Comparison of ENCODE assay signal across 15 mouse cellular contexts in the genomic region with DNA sequence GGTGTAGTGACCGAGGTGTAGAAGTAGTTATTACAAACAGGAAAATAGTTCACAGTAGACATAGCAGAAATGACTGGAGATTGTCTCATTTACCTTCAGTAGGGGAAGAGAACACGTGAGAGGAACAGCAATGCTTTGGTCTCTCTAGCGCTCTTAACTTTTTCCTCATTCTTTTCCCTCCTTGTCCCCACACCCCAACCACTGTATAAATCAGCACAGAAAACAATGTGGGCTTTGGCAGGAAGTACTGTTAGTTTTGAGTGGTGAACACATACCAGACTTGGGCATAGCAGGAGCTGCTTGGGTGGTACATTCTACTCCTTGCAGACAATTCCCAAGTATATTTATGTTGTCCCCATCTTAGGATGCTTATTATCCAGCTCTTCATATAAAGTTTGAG.
"Had no signal": no experiment of that assay in that cellular context is flagged by ENCODE, and none has a peak within 500 bp of the region (broad histone marks: within the 10 kb centered on the region; RNA-seq: fewer than 3 reads in every experiment).

No protein-coding gene starts in this region.

- H3K27ac ChIP-seq: neural tube, embryonic 15.5 days; stomach, embryonic 15.5 days; stomach, postnatal 0 days had no signal

- H3K4me1 ChIP-seq: neural tube, embryonic 15.5 days; stomach, embryonic 15.5 days had no signal

- H3K4me2 ChIP-seq: neural tube, embryonic 15.5 days; stomach, embryonic 15.5 days had no signal

- DNase-seq: retina, postnatal 1 day; right cerebral cortex, adult 18-20 months; right cerebral cortex, postnatal 14 days; right cerebral cortex, postnatal 25 days; right cerebral cortex, postnatal 4 days; spleen, adult 18-20 months; thymus, adult 18-20 months; thymus, adult 2 months; thymus, postnatal 14 days; thymus, postnatal 25 days; thymus, postnatal 36 days; thymus, postnatal 4 days had no signal

- H3K4me3 ChIP-seq: neural tube, embryonic 15.5 days; stomach, embryonic 15.5 days had no signal

- H3K36me3 ChIP-seq: neural tube, embryonic 15.5 days; stomach, embryonic 15.5 days had no signal

- H3K27me3 ChIP-seq: neural tube, embryonic 15.5 days; stomach, embryonic 15.5 days had no signal

- H3K9me3 ChIP-seq: neural tube, embryonic 15.5 days; stomach, embryonic 15.5 days had no signal

- H3K9ac ChIP-seq: neural tube, embryonic 15.5 days; stomach, embryonic 15.5 days had no signal
